Mouse (Mus musculus) heart, postnatal 10 days (tissue): Measurements from ENCODE around the gene Gm572. TPM values are rescaled to one million over a fixed set of nuclear protein-coding genes. Genes with fewer than 3 reads are reported as not detected.

Experiments used
- DNase-seq, 2 experiments: peaks; one replicate each; pipeline ENCODE4 v3.0.0; 2021
- intact Hi-C: fragments of 180-260 bp; cut with DNase I; formaldehyde crosslinking; loops from one replicate; pipeline ENCODE4 v1.15.1; 2025
- total RNA-seq, 2 experiments: library from RNA; stranded (reverse); gene quantifications; 2 replicates each; pipeline ENCODE4 v1.2.3; 2021

Gm572 gene
- total RNA-seq, 2 experiments from 2014 or later: 4.5 to 5.0 TPM

DNA sequence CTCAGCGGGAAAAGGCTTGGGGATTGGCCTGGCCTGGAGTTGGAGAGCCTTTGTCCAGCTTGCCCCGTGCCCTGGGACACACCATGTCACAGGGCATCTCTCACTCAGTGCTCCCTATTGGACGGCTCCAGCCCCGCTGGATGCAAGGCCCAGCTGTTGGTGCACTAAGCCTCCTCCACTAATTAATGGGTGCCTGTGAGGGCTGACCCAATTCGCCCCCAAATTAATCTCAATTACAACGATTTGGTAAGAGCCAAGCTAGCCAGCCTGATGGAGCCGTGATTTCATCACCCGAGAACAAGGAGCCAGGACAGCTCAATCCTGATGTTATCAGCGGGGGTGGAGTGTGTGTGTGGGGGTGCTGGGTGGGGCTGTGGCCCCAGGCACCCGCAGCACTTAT is 69.5 kb downstream of the Gm572 start:
- DNase-seq: no peak
- intact Hi-C loops: no loop called here

DNA sequence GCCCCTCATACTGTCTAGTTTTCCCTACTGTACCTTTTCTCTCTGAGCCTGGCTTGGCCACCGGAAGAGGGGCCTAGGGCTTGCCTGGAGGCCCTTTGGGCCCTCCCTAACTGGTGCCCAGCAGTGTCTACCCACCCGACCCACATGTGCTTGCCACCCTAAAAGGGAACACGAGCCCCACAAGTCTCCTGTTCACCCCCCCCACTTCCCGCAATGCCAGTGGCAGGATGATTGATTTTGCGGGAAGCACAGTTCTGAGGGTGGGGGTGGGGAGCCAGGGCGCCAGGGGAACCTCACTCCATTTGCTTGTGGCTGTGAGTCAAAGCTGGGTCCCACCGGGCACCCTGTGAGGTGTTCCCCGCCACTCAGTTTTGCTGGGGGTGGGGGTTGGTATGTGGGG is 70.9 kb downstream of the Gm572 start:
- intact Hi-C loops: no loop called here
- DNase-seq: no peak

DNA sequence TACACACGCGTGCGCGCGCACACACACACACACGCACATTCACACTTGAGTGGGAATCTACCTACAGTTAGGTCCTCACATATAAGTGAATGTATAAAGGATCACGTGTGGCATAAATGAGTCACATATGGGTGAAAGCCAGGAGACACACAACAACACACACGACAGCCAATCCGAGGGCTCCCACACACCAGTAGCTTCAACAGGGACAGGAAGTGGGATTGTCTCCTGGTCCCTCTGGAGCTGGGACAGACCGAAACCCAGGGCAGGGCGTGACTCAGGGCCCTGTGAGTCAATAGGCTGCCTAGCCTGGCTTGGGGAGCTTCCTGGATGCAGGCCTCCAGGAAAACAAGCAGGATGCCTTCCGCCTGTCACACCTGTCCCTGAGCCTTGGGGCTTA is 71.6 kb downstream of the Gm572 start:
- no peak for DNase-seq
- intact Hi-C loops: no loop called here

DNA sequence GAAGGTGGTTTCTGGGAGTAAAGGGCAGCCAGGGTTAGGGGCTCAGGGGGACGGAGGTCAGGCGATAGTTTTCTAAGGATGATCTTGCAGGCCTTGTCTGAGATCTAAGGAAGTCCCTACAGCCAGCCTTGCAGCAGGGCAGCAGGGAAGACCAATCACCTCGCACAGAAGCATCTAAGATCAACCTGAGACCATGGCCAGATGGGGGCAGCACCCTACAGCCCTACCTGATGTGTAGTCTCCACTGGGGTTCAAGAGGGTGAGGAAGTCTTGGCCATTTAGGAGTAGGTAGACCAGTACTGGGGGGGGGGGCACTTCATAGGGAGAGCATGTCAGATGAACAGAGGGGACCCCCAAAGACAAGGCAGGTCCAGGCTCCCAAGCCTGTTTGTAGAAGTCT is 72.3 kb downstream of the Gm572 start:
- peak; percentile 25 to 27 for DNase-seq

More for the DNA sequence above, 72.3 kb downstream of the Gm572 start:
- intact Hi-C loops: no loop called here

Other genes with a start within 250 kb of the Gm572 start
- gene Ubiad1, start 198.5 kb upstream of the Gm572 start, total RNA-seq: 10 to 100 TPM; 22.7 TPM
- 10 to 100 TPM; 57.5 to 59.4 TPM for gene Mtor, start 194.7 kb upstream of the Gm572 start, total RNA-seq
- gene Angptl7, start 142.9 kb upstream of the Gm572 start, total RNA-seq: 1 to 10 TPM; 3.3 to 4.8 TPM
- 10 to 100 TPM; 55.4 to 56.0 TPM for gene Exosc10, start 84.9 kb upstream of the Gm572 start, total RNA-seq
- gene Srm, start 51.8 kb upstream of the Gm572 start, total RNA-seq: 10 to 100 TPM; 25.4 to 26.8 TPM
- gene Masp2, start 40.8 kb upstream of the Gm572 start, total RNA-seq: under 1 TPM; 0.29 to 0.30 TPM
- 100 to 1,000 TPM; 148 to 181 TPM for gene Tardbp, start 16.3 kb upstream of the Gm572 start, total RNA-seq
- gene Casz1, start 161.1 kb downstream of the Gm572 start, total RNA-seq: 10 to 100 TPM; 64.7 to 67.2 TPM